Mouse (Mus musculus): ENCODE measurements at regions not wholly inside any gene's neighbourhood (a gene's known extent, or its start where the extent isn't known, plus 50 kb on each side); places are given as distances from the start of the nearest gene placed in this dataset.

DNA sequence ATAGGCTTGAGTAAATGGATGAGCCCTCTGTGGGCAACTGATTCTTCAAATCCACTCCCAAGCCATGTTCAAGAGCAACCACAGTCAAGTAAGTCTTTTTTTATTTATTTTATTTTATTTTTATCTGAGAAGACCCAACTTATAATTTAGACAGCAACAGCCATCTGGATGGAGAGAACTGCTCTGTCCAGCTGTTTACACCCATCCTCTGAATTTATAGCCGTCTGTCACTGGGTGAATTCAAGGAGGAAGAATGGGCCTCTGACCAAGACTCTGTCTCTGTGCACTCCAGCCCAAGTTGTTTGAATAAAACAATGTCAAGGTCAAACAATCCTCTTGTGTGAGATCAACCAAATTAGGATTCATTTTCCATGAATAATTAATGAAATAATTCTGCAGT lies 263.6 kb downstream of the Tgfb2 start:
- H3K9ac ChIP-seq, result no peak overlapping the region
- H3K27me3 ChIP-seq (replicated peaks), result no peaks in the 10 kb centered on the region
- H3K4me2 ChIP-seq, result no peak overlapping the region
- H3K27ac ChIP-seq (ENCODE audit: poor library complexity, severe bottlenecking), result no peak overlapping the region
- H3K4me3 ChIP-seq, result no peak overlapping the region
- H3K36me3 ChIP-seq, result no peaks in the 10 kb centered on the region
- WGBS, result 75% methylated on average over 1 of the region's 1 CpGs
- ATAC-seq (ENCODE audit: insufficient number of reproducible peaks, low FRiP score), result no peak
- peaks cover 15% of the 10 kb centered on the region for H3K4me1 ChIP-seq (replicated peaks)
- H3K9me3 ChIP-seq (replicated peaks), result no peaks in the 10 kb centered on the region

DNA sequence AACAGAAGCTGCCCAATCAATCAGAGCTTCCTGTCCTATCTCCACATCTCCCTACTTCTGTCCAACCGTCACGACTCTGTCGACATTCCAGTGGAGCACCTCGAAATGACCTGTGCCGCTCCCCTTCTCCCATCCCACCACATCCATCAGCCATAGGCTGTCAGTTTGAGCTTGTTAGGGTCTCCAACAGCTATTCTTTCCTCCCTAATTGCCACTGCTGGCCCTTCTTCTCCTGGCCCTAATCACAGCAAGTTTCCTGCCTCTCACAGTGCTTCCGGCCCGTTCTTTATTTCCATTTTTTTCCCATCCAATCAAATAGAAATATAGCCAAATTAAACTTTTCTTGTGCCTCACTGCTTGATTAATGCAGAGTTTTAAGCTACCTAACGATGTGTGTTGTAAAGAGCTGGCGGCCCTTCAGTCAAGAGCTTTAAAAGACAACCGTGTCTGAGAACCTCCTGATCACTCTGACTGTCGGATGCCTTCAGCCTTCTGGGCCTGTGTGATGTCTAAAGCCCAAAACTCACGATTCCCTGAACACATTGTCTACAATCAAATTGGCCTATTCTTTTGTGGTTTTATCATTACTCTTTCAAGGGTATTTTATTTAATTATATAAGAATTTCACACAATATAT lies 270.3 kb downstream of the Tgfb2 start:
- H3K9ac ChIP-seq, result no peak overlapping the region
- H3K9me3 ChIP-seq (replicated peaks), result no peaks in the 10 kb centered on the region
- no peak overlapping the region for H3K4me3 ChIP-seq
- WGBS, result 40% methylated on average over 12 of the region's 12 CpGs
- H3K27ac ChIP-seq (ENCODE audit: poor library complexity, severe bottlenecking), result no peak overlapping the region
- no peak for ATAC-seq (ENCODE audit: insufficient number of reproducible peaks, low FRiP score)
- no peaks in the 10 kb centered on the region for H3K27me3 ChIP-seq (replicated peaks)
- H3K4me1 ChIP-seq (replicated peaks), result peaks cover 10% of the 10 kb centered on the region
- H3K4me2 ChIP-seq, result no peak overlapping the region
- H3K36me3 ChIP-seq, result no peaks in the 10 kb centered on the region

DNA sequence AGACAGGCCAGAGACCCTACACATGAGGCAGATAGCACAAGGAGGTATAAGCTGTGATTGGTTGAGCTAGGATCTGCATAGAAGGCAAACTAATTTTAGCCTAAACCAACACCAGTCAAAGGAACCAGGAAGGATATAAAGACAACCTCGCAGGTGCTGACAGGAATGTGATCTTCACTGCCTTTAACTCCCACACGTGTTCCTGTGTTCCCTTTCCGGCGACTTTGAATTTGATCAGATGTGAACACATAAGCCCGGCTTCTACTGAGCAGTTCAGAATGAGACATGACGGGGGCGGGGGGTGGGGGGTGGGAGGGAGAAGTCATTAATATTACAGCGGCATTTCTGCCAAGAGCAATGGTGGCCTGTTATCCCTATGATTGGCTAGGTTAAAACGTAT lies 271.0 kb downstream of the Tgfb2 start:
- no peaks in the 10 kb centered on the region for H3K9me3 ChIP-seq (replicated peaks)
- 44% methylated on average over 9 of the region's 9 CpGs for WGBS
- no peaks in the 10 kb centered on the region for H3K36me3 ChIP-seq
- no peak overlapping the region for H3K27ac ChIP-seq (ENCODE audit: poor library complexity, severe bottlenecking)
- H3K27me3 ChIP-seq (replicated peaks), result no peaks in the 10 kb centered on the region
- H3K4me3 ChIP-seq, result no peak overlapping the region
- peak overlapping the region; percentile 31; the same call in 1 of the 2 replicates for H3K4me2 ChIP-seq
- H3K9ac ChIP-seq, result no peak overlapping the region
- peaks cover 10% of the 10 kb centered on the region for H3K4me1 ChIP-seq (replicated peaks)
- ATAC-seq (ENCODE audit: insufficient number of reproducible peaks, low FRiP score), result no peak

DNA sequence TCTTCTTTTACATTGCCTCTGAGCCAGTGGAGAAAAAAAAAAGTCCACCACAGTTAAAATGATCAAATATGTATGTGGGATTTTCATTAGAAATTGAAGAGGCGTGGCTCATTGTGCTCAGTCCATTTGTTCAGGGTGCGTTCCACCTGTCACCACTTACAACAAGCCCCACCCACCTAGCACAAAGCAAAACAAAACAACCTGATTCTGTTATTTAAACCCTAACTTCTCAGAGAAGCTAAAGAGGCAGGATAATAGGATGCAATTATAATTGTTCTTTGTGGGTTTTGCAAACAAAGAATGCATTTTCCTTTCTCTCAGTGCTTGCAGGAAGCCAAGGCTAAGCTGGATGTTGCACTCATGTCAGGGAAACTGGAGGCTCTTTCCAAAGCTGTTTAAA lies 271.8 kb downstream of the Tgfb2 start:
- Histone ChIP-seq H3K36me3 (no peaks in the 10 kb centered on the region), H3K27me3 (replicated peaks) (no peaks in the 10 kb centered on the region), H3K4me1 (replicated peaks) (peaks cover 10% of the 10 kb centered on the region), H3K27ac (ENCODE audit: poor library complexity, severe bottlenecking) (no peak overlapping the region), H3K4me2 (no peak overlapping the region), H3K4me3 (no peak overlapping the region), H3K9ac (no peak overlapping the region), H3K9me3 (replicated peaks) (no peaks in the 10 kb centered on the region)
- WGBS, result 78% methylated on average over 2 of the region's 2 CpGs
- ATAC-seq (ENCODE audit: insufficient number of reproducible peaks, low FRiP score), result no peak

DNA sequence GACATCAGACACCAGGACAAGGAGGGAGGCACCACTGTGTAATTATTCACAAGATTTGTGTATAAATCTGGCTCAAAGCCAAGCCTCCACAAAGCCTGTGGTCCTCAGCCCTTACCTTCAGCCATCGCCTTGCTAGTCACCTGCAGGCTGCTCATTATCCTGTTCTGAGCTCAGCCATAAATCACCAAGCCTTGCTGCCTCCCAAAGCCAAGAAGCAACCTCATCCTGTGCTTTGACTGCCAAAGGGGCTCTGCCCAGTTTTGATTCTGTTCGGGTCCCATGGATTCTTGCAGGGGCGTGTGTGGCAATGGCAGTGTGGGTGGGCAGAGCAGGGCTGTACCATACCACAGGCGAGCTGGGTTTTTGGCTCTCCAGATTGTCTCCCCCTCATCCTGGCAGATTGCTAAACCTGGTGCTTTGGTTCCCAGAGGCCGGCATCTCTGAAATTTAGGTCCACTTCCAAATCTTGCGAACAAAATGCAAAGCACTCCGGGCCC lies 272.6 kb downstream of the Tgfb2 start:
- no peak for ATAC-seq (ENCODE audit: insufficient number of reproducible peaks, low FRiP score)
- Histone ChIP-seq H3K4me2 (no peak overlapping the region), H3K27me3 (replicated peaks) (no peaks in the 10 kb centered on the region), H3K4me1 (replicated peaks) (peaks cover 10% of the 10 kb centered on the region), H3K27ac (ENCODE audit: poor library complexity, severe bottlenecking) (no peak overlapping the region), H3K9me3 (replicated peaks) (no peaks in the 10 kb centered on the region), H3K36me3 (no peaks in the 10 kb centered on the region), H3K9ac (no peak overlapping the region), H3K4me3 (no peak overlapping the region)
- WGBS, result 79% methylated on average over 7 of the region's 7 CpGs

DNA sequence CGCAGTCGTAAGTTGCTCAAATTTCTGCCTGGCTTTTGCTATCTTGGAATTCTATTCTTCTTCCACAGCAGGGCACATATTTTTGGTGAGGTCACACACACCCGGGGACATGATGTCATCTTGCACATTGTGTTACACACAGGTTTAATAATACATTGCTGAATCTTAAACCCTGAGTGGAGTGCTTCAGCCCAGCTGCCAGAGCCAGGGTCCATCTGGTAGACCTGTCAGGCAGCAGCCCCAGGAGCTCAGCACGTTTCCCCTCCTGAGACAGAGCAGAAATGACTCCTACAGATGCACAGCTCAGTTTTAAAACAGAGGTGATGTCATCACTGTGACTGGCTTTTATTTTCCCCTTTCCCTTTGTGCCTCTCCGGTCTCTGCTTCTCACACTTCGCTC lies 280.4 kb downstream of the Tgfb2 start:
- ATAC-seq (ENCODE audit: insufficient number of reproducible peaks, low FRiP score), result peak; percentile 61; the same call in 1 of the 2 replicates
- Histone ChIP-seq H3K4me1 (replicated peaks) (peaks cover 12% of the 10 kb centered on the region; the same call in 1 of the 2 replicates), H3K9ac (no peak overlapping the region), H3K27me3 (replicated peaks) (no peaks in the 10 kb centered on the region), H3K4me2 (no peak overlapping the region), H3K9me3 (replicated peaks) (no peaks in the 10 kb centered on the region), H3K36me3 (no peaks in the 10 kb centered on the region), H3K27ac (ENCODE audit: poor library complexity, severe bottlenecking) (no peak overlapping the region), H3K4me3 (no peak overlapping the region)
- 52% methylated on average over 6 of the region's 6 CpGs for WGBS

DNA sequence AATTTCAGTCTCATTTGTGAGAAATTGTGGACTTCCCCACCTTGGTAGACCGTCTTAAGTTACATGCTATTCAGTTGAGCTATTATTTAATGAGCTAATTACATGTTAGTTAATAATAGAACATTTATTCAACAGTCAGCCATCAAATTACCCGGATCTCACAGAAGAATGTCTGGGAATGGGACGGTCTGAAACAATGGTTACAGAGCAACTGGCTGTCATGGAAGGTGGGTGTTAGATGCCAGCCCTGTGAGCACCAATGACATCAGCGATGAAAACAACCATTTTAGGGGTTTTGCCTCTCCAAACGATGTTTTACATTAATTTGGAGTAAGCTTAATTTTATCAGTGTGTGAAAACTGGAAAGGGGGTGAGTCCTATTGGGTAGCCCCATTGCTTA lies 281.7 kb downstream of the Tgfb2 start:
- ATAC-seq (ENCODE audit: insufficient number of reproducible peaks, low FRiP score), result no peak
- no peaks in the 10 kb centered on the region for H3K27me3 ChIP-seq (replicated peaks)
- H3K27ac ChIP-seq (ENCODE audit: poor library complexity, severe bottlenecking), result no peak overlapping the region
- H3K9me3 ChIP-seq (replicated peaks), result no peaks in the 10 kb centered on the region
- no peak overlapping the region for H3K4me2 ChIP-seq
- H3K4me3 ChIP-seq, result no peak overlapping the region
- H3K36me3 ChIP-seq, result no peaks in the 10 kb centered on the region
- H3K9ac ChIP-seq, result no peak overlapping the region
- 83% methylated on average over 5 of the region's 5 CpGs for WGBS
- H3K4me1 ChIP-seq (replicated peaks), result peaks cover 12% of the 10 kb centered on the region; the same call in 1 of the 2 replicates

DNA sequence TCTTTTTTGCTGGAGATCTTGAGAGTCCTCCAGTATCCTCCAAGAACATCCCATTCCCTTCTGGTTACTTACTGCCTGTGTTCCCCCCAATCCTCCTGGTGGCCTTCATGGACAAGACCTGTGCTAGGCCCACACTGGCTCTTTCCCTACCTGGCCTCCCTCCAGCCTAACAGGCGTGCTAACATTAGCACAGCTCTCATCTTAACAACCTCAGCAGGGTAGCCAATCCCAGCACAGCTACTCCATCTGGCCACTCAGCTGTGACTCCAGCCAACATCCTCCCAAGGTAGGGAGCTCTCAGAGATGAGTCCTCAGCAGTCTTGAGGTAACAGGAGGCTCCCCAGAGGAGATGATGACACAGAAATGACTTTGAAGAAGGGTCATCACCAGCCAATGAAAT lies 288.7 kb downstream of the Tgfb2 start:
- H3K4me3 ChIP-seq, result no peak overlapping the region
- no peak overlapping the region for H3K4me2 ChIP-seq
- no peaks in the 10 kb centered on the region; the same call in 1 of the 2 replicates for H3K9me3 ChIP-seq (replicated peaks)
- 50% methylated on average over 1 of the region's 1 CpGs for WGBS
- no peaks in the 10 kb centered on the region for H3K36me3 ChIP-seq
- no peak overlapping the region for H3K9ac ChIP-seq
- no peak for ATAC-seq (ENCODE audit: insufficient number of reproducible peaks, low FRiP score)
- H3K27ac ChIP-seq (ENCODE audit: poor library complexity, severe bottlenecking), result no peak overlapping the region
- H3K27me3 ChIP-seq (replicated peaks), result no peaks in the 10 kb centered on the region
- H3K4me1 ChIP-seq (replicated peaks), result 0 out of 2 replicates have a peak, but pooled peaks cover 4% of the 10 kb centered on the region

DNA sequence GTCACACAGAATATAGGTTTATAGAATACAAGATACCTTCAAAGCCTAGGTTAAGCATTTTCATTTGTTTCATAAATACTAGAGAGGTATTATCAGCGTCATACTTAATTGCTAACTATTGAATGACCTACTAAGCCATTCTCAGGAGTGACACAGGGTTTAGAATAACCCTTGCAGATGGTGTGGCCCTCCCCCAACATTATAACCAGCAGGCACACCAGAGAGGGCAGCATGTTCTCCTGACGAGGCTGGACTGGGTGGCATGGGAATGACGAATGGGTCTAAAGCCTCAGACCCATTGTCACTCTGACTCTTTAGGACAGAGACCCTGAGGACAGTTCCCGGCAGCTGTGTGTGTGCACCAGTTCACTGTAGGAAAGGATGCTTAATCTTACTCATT lies 290.5 kb downstream of the Tgfb2 start:
- Histone ChIP-seq H3K27ac (ENCODE audit: poor library complexity, severe bottlenecking) (no peak overlapping the region), H3K4me2 (no peak overlapping the region), H3K36me3 (no peaks in the 10 kb centered on the region), H3K9me3 (replicated peaks) (no peaks in the 10 kb centered on the region; the same call in 1 of the 2 replicates), H3K4me1 (replicated peaks) (0 out of 2 replicates have a peak, but pooled peaks cover 5% of the 10 kb centered on the region), H3K9ac (no peak overlapping the region), H3K27me3 (replicated peaks) (no peaks in the 10 kb centered on the region), H3K4me3 (no peak overlapping the region)
- 77% methylated on average over 4 of the region's 4 CpGs for WGBS
- ATAC-seq (ENCODE audit: insufficient number of reproducible peaks, low FRiP score), result no peak

DNA sequence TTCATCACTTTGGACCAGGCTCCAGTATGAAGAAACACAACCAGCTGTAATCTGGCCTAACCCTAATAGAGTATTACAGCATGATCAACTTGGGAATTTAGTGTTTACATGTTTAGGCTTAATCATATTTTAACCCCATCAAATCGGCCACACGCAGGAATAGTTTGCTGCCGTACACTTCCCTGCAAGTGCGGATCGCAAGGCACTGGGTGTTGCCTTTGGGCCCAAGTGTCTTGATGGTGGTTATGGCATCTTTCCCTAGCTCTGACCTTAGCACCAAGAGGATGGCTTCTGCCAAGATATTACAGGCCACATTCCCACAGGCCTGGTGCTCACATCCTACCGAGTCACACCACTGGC lies 291.9 kb downstream of the Tgfb2 start:
- WGBS, result 87% methylated on average over 6 of the region's 6 CpGs
- H3K4me3 ChIP-seq, result no peak overlapping the region

DNA sequence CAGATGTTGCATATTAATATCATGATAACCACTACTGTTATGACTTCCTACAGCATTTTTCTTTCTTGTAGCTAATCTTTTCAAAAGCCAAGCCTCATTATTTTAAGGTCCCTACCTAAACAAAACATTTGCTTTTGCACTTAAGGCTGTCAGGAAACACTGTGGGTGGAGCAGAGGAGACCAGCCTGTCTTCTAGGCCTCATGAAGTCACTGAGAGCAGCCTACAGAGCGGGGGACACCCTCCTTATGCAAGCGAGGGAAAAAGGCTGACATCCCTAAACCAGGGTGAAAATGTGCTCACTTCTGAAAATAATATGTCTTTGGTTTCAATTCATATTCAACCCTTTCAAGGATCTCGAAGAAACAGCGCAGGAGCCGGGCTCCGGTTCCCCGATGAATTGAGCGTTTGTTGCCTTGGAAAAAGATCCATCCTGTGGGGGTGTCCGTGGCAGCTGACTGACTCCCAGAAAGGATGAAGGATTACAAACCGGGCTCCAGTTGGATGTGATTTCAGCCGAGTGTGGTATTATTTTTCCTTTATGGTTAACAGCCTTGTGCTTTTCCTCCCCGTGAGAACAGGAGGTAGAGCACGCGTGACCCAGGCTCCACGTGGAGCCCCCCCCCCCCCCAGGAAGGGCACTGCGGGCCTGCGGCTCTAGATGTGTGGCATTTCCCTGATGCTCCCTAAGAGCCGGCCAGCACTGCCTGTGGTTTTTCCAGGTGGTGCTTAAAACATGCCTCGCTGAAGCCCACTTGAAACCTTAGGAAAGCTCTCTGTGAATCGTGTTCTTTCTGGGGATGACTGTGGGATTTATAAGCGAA lies 292.5 kb downstream of the Tgfb2 start:
- no peak overlapping the region for H3K4me2 ChIP-seq
- no peaks in the 10 kb centered on the region; the same call in 1 of the 2 replicates for H3K9me3 ChIP-seq (replicated peaks)
- 76% methylated on average over 21 of the region's 21 CpGs for WGBS
- peaks cover 24% of the 10 kb centered on the region for H3K4me1 ChIP-seq (replicated peaks)
- no peaks in the 10 kb centered on the region for H3K36me3 ChIP-seq
- no peak overlapping the region for H3K4me3 ChIP-seq
- no peak overlapping the region for H3K27ac ChIP-seq (ENCODE audit: poor library complexity, severe bottlenecking)
- ATAC-seq (ENCODE audit: insufficient number of reproducible peaks, low FRiP score), result no peak
- H3K27me3 ChIP-seq (replicated peaks), result no peaks in the 10 kb centered on the region
- no peak overlapping the region for H3K9ac ChIP-seq

More for the DNA sequence above, 291.9 kb downstream of the Tgfb2 start:
- peaks cover 19% of the 10 kb centered on the region for H3K4me1 ChIP-seq (replicated peaks)
- no peak overlapping the region for H3K9ac ChIP-seq
- no peak for ATAC-seq (ENCODE audit: insufficient number of reproducible peaks, low FRiP score)
- no peaks in the 10 kb centered on the region for H3K36me3 ChIP-seq
- no peak overlapping the region for H3K27ac ChIP-seq (ENCODE audit: poor library complexity, severe bottlenecking)
- no peaks in the 10 kb centered on the region; the same call in 1 of the 2 replicates for H3K9me3 ChIP-seq (replicated peaks)
- no peaks in the 10 kb centered on the region for H3K27me3 ChIP-seq (replicated peaks)
- H3K4me2 ChIP-seq, result no peak overlapping the region
